Mouse (Mus musculus): ENCODE measurements around the gene Gemin5. TPM values are rescaled to one million over a fixed set of nuclear protein-coding genes. Genes with fewer than 3 reads are reported as not detected.
"Not testable (repeated sequence)": the region's sequence is repeated elsewhere in the genome, so short reads cannot be mapped to it uniquely, and the experiment has no call there.

The Gemin5 gene
- polyA plus RNA-seq, 1 experiment from 2014 or later = 19.1 TPM

DNA sequence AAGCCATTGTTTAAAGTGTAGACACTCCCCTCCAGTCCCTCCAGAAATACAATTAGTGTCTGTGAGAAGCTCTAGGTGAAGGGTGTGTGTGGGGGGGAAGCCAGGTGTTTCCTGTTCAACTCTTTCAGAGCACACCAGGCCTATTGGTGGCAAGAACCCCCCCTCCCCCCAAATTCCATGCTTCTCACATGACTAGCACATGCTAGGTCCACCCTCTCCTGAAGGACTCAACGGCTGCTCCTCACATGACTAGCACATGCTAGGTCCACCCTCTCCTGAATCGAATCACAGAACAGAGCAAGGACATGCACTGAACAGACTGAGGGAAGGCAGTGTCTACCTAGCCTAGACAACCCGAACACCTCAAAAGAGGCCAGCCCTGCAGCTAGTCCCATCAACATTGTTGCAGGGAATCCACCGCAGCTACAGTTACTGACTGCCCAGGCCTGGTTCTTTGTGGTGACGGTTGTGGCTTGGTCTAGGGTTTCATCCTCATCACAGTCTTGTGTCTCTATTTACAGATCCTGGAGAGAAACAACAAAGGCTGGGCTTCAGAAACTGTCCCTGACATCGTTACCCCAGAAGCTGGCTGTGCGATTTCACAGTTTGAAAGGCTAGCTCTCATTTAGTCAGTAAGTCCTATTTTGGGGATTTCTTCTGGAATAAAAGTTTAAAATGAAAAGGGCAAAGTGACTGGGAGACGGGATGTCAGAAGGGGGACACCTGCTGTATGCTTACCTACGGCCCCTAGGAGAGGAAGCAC lies 65.6 kb downstream of the Gemin5 start:
- no peaks in the 10 kb centered on the region for H3K36me3 ChIP-seq
- H3K27me3 ChIP-seq (replicated peaks) = peaks cover 7% of the 10 kb centered on the region; the same call in 1 of the 2 replicates
- no peaks in the 10 kb centered on the region for H3K9me3 ChIP-seq
- H3K27ac ChIP-seq = no peak overlapping the region
- peak overlapping the region; percentile 85 for H3K4me2 ChIP-seq (replicated peaks)
- H3K9ac ChIP-seq = no peak overlapping the region; the same call in 1 of the 2 replicates
- 89% methylated on average over 9 of the region's 9 CpGs for WGBS
- H3K4me3 ChIP-seq = 0 out of 2 replicates have a peak overlapping the region, but pooled peaks have one; percentile 92
- ATAC-seq (ENCODE audit: low FRiP score, low read depth) = no peak
- peaks cover 20% of the 10 kb centered on the region for H3K4me1 ChIP-seq

DNA sequence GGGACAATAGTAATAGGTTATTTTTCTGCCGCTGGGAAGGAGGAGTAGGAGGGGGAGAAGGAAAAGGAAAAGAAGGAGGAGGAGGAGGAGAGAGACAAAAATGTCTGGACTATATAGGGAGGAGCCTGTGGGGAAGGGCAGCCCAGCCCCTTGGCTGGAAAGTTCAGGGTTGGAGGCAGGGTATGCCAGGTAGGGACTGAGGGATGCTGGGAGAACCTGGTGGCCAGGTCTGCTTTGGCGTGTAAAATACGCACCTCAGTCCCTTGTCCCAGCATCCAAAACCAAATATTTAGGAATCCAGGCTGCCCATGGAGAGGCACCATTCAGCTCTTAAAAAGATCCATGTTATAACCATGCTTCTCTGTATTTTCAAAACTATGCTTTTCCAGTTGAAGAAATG lies 66.2 kb downstream of the Gemin5 start:
- WGBS = 88% methylated on average over 3 of the region's 3 CpGs
- Histone ChIP-seq H3K4me3 (no peak overlapping the region), H3K4me1 (peaks cover 20% of the 10 kb centered on the region), H3K27me3 (replicated peaks) (peaks cover 13% of the 10 kb centered on the region; the same call in 1 of the 2 replicates), H3K27ac (no peak overlapping the region), H3K4me2 (replicated peaks) (no peak overlapping the region), H3K36me3 (no peaks in the 10 kb centered on the region), H3K9ac (no peak overlapping the region), H3K9me3 (no peaks in the 10 kb centered on the region)
- no peak for ATAC-seq (ENCODE audit: low FRiP score, low read depth)

DNA sequence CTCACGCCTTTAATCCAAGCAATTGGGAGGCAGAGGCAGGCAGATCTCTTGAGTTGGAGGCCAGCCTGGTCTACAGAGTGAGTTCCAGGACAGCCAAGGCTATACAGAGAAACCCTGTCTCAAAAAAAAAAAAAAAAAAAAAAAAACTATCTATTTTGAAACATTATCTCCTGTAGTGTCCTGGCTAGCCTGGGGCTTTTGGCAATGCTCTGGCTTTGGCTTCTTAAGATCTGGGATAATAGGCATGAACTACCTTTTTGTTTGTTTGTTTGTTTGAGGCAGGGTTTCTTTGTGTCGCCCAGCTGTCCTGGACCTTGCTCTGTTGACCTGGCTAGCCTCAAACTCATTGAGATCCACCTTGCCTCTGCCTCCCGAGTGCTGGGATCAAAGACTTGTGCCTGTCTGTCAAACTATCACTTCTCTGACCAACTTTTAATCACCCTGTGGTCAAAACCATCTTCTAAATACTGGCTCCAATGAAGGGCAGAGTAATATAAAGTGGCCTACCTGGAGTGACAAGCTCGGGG lies 67.1 kb downstream of the Gemin5 start:
- H3K36me3 ChIP-seq = no peaks in the 10 kb centered on the region
- no peak overlapping the region for H3K9ac ChIP-seq
- peaks cover 14% of the 10 kb centered on the region; the same call in 1 of the 2 replicates for H3K27me3 ChIP-seq (replicated peaks)
- 85% methylated on average over 4 of the region's 4 CpGs for WGBS
- ATAC-seq (ENCODE audit: low FRiP score, low read depth) = no peak
- H3K27ac ChIP-seq = no peak overlapping the region
- H3K4me2 ChIP-seq (replicated peaks) = no peak overlapping the region
- no peak overlapping the region for H3K4me3 ChIP-seq
- no peaks in the 10 kb centered on the region for H3K9me3 ChIP-seq
- peaks cover 20% of the 10 kb centered on the region for H3K4me1 ChIP-seq

DNA sequence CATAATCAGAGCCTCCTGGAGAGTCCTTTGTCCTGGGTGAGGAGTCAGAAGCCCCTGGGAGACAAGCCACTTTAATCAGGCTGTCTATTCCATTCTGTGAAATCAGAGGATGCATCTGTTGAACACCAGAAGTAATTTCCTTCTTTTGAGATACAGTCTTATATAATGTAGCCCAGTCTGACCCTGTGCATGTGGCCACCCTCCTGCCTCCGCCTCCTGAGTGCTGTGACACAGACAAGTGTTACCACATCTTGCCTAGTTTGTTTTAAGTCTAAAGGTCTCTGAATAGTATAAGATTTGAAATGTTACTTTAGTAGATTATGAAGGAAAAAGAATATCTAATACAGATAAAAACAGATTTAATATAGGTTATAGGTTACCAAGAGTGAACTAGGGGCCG lies 68.3 kb downstream of the Gemin5 start:
- peaks cover 15% of the 10 kb centered on the region for H3K4me1 ChIP-seq
- H3K27me3 ChIP-seq (replicated peaks) = peaks cover 18% of the 10 kb centered on the region; the same call in 1 of the 2 replicates
- 83% methylated on average over 2 of the region's 2 CpGs for WGBS
- no peaks in the 10 kb centered on the region for H3K36me3 ChIP-seq
- no peak for ATAC-seq (ENCODE audit: low FRiP score, low read depth)
- H3K27ac ChIP-seq = no peak overlapping the region
- H3K4me3 ChIP-seq = no peak overlapping the region
- H3K9ac ChIP-seq = no peak overlapping the region
- H3K9me3 ChIP-seq = no peaks in the 10 kb centered on the region
- H3K4me2 ChIP-seq (replicated peaks) = no peak overlapping the region

DNA sequence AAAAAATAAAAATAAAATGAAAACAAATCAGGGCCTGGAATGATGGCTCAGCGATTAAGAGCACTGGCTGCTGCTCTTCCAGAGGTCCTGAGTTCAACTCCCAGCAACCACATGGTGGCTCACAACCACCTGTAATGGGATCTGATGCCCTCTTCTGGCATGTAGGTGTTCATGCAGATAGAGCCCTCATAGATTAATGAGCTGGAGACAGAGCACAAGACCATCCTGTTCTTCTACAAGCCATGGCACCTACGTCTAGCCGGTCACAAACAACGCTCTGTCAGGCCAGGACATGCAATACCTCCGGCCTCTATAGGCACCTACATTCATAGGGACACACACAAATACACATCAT lies 70.0 kb downstream of the Gemin5 start:
- H3K4me3 ChIP-seq; ATAC-seq (ENCODE audit: low FRiP score, low read depth): not testable (repeated sequence)
- 70% methylated on average over 5 of the region's 5 CpGs for WGBS

DNA sequence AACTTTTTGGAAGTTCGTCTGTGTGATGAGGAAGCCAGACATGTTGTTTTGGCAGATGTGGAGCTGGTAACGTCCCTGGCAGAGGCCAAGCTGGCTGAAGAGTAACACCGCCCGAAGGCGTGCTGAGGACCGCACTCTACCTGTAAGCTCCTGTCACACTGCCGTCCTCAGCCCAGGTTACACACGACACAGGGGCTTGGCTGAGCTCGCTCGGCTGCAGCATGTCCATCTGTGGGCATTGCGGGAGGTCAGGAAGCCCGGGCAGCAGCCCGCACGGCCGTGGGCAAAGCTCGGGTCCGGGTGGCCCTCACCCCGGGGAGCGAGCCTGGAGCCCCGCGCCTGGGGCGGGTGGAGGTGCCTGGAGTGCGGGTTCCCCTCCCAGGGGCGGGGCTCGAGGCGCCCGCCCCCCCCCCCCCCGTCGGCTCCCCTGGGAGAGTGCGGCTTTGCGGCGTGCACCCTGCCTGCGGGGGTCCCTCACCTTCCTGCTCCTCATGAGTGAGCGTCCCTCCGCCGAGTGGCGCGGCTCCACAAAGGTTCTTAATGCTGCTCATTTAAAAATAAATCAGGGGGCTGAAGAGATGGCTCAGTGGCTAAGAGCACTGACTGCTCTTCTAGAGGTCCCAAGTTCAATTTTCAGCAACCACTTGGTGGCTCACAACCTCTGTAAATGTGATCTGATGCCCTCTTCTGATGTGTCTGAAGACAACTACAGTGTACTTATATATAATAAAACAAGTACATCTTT lies 70.5 kb downstream of the Gemin5 start:
- WGBS = 4% methylated on average over 32 of the region's 38 CpGs
- ATAC-seq (ENCODE audit: low FRiP score, low read depth) = peak; percentile 41; the same call in 1 of the 2 replicates
- peak overlapping the region; percentile 27 for H3K4me3 ChIP-seq

More for the DNA sequence above, 70.0 kb downstream of the Gemin5 start:
- H3K27me3 ChIP-seq (replicated peaks) = peaks cover 18% of the 10 kb centered on the region; the same call in 1 of the 2 replicates
- not testable (repeated sequence) for H3K9me3 ChIP-seq, H3K9ac ChIP-seq, H3K27ac ChIP-seq, H3K4me1 ChIP-seq, H3K36me3 ChIP-seq
- H3K4me2 ChIP-seq (replicated peaks) = 0 out of 2 replicates have a peak overlapping the region, but pooled peaks have one; percentile 71

DNA sequence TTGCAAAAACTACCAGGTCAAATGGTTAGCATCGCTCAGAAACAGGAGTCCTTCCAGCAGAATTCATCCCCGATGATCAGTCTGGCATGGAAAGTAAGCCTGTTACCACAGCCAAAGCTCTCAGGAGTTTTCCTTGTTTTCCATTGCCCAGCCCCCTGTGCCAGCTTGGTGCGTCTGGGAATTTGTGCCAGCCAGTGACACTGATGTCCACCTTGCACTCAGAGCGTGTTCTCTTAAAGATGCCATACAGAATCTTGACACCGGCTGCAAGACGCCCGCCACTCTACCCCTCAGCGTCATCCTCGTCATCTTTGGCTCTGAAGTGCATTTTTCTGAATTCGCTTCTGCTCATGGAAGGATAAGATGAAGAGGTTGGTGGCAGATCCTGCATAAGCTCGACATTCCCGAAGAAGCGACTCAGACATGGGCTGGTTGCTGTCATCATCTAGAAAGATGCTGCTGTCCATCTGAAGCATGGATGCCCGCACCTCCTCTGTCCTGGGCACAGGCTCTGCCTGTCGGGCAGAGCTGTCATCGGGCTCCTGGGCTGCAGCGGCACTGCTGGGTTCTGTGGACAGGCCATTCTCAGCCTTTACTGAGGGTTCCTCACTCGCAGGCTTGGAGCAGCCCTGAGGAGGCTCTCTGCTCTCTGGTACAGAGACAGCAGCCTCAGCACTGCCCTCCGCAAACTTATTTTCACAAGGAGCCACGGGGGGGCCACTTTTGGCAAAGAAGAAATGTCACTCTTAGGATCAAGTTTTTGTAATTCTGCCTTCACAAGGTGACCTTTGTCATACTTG lies 71.3 kb downstream of the Gemin5 start:
- Histone ChIP-seq H3K4me3 (peak overlapping the region; percentile 27; the same call in 1 of the 2 replicates), H3K4me1 (peaks cover 9% of the 10 kb centered on the region; the same call in 1 of the 2 replicates), H3K27me3 (replicated peaks) (peaks cover 18% of the 10 kb centered on the region; the same call in 1 of the 2 replicates), H3K36me3 (no peaks in the 10 kb centered on the region), H3K9ac (no peak overlapping the region), H3K4me2 (replicated peaks) (peak overlapping the region; percentile 71), H3K9me3 (no peaks in the 10 kb centered on the region), H3K27ac (no peak overlapping the region)
- WGBS = 53% methylated on average over 20 of the region's 20 CpGs
- no peak for ATAC-seq (ENCODE audit: low FRiP score, low read depth)

More for the DNA sequence above, 70.5 kb downstream of the Gemin5 start:
- Histone ChIP-seq H3K27ac (no peak overlapping the region), H3K9ac (peak overlapping the region; percentile 40; the same call in 1 of the 2 replicates), H3K27me3 (replicated peaks) (peaks cover 18% of the 10 kb centered on the region; the same call in 1 of the 2 replicates), H3K4me1 (peaks cover 7% of the 10 kb centered on the region; the same call in 1 of the 2 replicates), H3K36me3 (no peaks in the 10 kb centered on the region), H3K4me2 (replicated peaks) (peak overlapping the region; percentile 71), H3K9me3 (no peaks in the 10 kb centered on the region)

DNA sequence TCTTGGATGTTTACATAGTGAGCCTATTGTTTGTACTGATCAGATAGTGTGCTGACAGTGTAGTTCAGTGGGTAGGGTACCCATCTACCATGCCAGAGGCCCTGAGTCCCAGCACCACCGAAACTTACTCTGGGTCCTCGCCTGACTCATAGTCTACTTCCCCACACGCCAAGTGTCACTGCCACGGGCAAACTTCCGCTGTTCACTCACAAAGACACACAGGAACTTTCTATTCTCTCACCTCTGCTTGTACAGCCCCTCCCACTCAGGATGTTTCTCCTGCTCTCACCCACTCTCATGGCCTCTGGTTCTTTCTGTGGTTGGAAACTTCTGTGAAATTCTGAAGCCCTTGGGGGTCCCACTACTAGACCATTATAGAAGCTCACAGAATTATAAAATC lies 72.2 kb downstream of the Gemin5 start:
- Histone ChIP-seq H3K9ac (no peak overlapping the region), H3K4me1 (peaks cover 9% of the 10 kb centered on the region; the same call in 1 of the 2 replicates), H3K27ac (no peak overlapping the region), H3K4me2 (replicated peaks) (no peak overlapping the region), H3K4me3 (no peak overlapping the region), H3K36me3 (no peaks in the 10 kb centered on the region), H3K27me3 (replicated peaks) (peaks cover 18% of the 10 kb centered on the region; the same call in 1 of the 2 replicates), H3K9me3 (no peaks in the 10 kb centered on the region)
- whole genome bisulfite sequencing = 83% methylated on average over 5 of the region's 5 CpGs
- no peak for ATAC-seq (ENCODE audit: low FRiP score, low read depth)

DNA sequence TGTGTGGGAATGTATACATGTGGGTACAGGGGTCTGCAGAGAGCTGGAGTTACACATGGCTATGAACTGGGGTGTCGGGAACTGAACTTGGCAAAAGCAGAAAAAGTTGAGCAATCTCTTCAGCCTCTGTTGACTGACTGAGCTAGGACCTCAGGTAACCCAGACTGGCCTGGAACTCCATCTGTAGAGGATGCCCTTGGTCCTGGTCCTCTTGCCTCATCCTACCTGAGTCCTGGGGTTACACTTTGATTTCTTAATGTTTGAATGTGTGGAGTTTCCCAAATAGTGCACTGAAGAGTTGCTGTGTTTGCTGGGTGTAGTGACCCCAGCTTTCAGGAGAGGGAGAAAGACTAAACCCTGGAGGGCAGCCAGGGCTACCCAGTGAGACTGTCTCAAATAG lies 72.8 kb downstream of the Gemin5 start:
- H3K4me2 ChIP-seq (replicated peaks) = no peak overlapping the region
- peaks cover 9% of the 10 kb centered on the region; the same call in 1 of the 2 replicates for H3K4me1 ChIP-seq
- no peak for ATAC-seq (ENCODE audit: low FRiP score, low read depth)
- no peaks in the 10 kb centered on the region for H3K9me3 ChIP-seq
- WGBS = 88% methylated on average over 1 of the region's 1 CpGs
- peaks cover 18% of the 10 kb centered on the region; the same call in 1 of the 2 replicates for H3K27me3 ChIP-seq (replicated peaks)
- H3K36me3 ChIP-seq = no peaks in the 10 kb centered on the region
- no peak overlapping the region for H3K9ac ChIP-seq
- H3K27ac ChIP-seq = no peak overlapping the region
- no peak overlapping the region for H3K4me3 ChIP-seq

DNA sequence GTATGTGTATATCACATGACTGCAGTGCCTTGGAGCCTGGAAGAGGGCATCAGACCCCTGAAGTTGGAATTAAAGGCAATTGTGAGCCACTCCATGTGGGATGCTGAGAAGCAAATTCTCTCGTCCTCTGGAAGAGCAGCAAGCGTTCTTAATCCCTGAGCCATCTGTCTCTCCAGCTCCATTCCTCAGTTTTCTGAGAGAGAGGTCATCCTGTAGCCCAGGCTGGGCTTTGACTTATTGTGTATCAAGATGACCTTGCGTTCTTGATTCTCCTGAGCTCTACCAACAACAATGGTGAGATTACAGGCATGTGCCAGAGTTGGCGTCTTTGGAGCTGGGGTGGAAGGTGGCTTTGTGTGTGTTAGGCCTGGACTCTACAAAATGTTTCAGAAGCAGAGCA lies 73.6 kb downstream of the Gemin5 start:
- no peak overlapping the region for H3K9ac ChIP-seq
- H3K27ac ChIP-seq = no peak overlapping the region
- ATAC-seq (ENCODE audit: low FRiP score, low read depth) = no peak
- 75% methylated on average over 4 of the region's 4 CpGs for WGBS
- peaks cover 18% of the 10 kb centered on the region; the same call in 1 of the 2 replicates for H3K27me3 ChIP-seq (replicated peaks)
- no peaks in the 10 kb centered on the region for H3K9me3 ChIP-seq
- H3K36me3 ChIP-seq = no peaks in the 10 kb centered on the region
- no peak overlapping the region for H3K4me2 ChIP-seq (replicated peaks)
- no peak overlapping the region for H3K4me3 ChIP-seq
- peaks cover 9% of the 10 kb centered on the region; the same call in 1 of the 2 replicates for H3K4me1 ChIP-seq

DNA sequence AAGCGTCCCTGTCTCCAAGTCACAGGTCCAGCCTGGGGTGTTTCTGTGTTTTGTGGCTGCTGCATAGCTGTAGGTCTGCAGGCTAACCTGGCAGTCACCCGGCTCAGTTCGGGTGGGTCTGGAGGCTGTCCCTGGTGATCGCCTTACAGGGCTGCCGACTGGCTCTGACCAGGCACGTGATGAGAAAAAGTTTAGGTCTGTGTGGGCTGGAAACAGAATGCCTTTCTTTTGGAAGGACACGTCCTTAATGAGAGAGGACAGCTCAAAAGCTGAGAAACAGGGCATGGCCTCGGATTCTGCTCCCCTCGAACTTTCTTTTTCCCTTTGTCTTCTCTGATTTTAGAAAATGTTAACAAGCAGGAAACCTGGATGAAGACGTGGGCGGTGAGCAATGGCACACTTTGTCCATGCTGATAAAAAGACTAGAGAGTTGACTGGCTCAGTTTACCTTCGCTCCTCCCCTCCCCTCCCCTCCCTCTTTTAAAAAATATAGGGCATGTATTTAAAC lies 75.3 kb downstream of the Gemin5 start, which contains the start of gene Gm12248:
Gene Gm12248, minus strand, starts transcription at position 114 of the 508 bp plus-strand sequence.
- H3K4me1 ChIP-seq = peaks cover 9% of the 10 kb centered on the region; the same call in 1 of the 2 replicates
- no peak within 1 kb of the TSS for H3K27ac ChIP-seq
- H3K4me2 ChIP-seq (replicated peaks) = peak within 1 kb of the TSS; percentile 28
- WGBS = 21% methylated on average over 12 of the region's 12 CpGs
- no peaks in the 10 kb centered on the region for H3K36me3 ChIP-seq
- H3K4me3 ChIP-seq = no peak within 1 kb of the TSS
- no peak within 1 kb of the TSS for H3K9ac ChIP-seq
- H3K9me3 ChIP-seq = no peaks in the 10 kb centered on the region
- no peak for ATAC-seq (ENCODE audit: low FRiP score, low read depth)
- H3K27me3 ChIP-seq (replicated peaks) = peaks cover 14% of the 10 kb centered on the region; the same call in 1 of the 2 replicates

Data from neural tube, embryonic 12.5 days (tissue).